Mouse (Mus musculus): ENCODE results near the gene Rapgef4. TPM values are rescaled to one million over a fixed set of nuclear protein-coding genes. Genes with fewer than 3 reads are reported as not detected.

Gene Rapgef4
- polyA plus RNA-seq, 1 experiment from 2014 or later = 5.0 TPM

GRCm38 (mm10) chr2:72201506-72201905 is 220.5 kb downstream of the Rapgef4 start:
- peak; percentile 68 for DNase-seq (ENCODE audit: low spot score)
- H3K4me3 ChIP-seq (ENCODE audit: low read depth, low read length) = no peak overlapping the region
- TF ChIP-seq CTCF (IDR thresholded peaks at IDR 0.05) = no peak
- no peak; the same call in 1 of the 2 replicates for TF ChIP-seq EP300 (IDR thresholded peaks at IDR 0.05)
- WGBS = 11% methylated on average over 9 of the region's 9 CpGs
- H3K9ac ChIP-seq (replicated peaks; ENCODE audit: low read depth) = no peak overlapping the region
- no peak overlapping the region; the same call in 1 of the 2 replicates for H3K4me2 ChIP-seq (replicated peaks; ENCODE audit: low read depth, low read length)
- peaks cover 15% of the 10 kb centered on the region; the same call in 1 of the 2 replicates for H3K4me1 ChIP-seq (ENCODE audit: insufficient read depth, low read depth, low read length)
- no peaks in the 10 kb centered on the region for H3K9me3 ChIP-seq (ENCODE audit: low read length)
- H3K27ac ChIP-seq (ENCODE audit: low read length) = no peak overlapping the region
- no peaks in the 10 kb centered on the region for H3K36me3 ChIP-seq (ENCODE audit: insufficient read depth, low read length)
- H3K27me3 ChIP-seq (replicated peaks; ENCODE audit: insufficient read depth, low read length) = no peaks in the 10 kb centered on the region
- peak; percentile 43 for ATAC-seq

DNA sequence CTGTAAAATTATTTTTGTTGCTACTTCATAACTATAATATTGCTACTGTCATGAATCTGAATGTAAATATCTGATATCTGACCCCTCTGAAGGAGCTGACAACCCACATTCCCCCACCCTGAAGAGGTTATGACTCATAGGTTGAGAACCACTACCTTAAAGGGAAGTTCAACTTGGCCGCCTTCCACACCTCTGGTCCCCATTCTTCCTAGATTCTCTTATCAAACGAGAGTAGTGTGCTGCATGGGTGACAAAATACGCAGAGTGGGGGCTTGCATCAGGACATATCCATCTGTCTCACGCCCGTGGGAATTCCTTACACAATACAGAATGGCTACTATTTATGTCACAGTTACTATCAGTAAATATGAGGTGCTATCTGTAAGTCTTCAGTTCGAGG is 221.2 kb downstream of the Rapgef4 start:
- Histone ChIP-seq H3K27ac (ENCODE audit: low read length) (0 out of 2 replicates have a peak overlapping the region, but pooled peaks have one; percentile 27), H3K9me3 (ENCODE audit: low read length) (no peaks in the 10 kb centered on the region), H3K36me3 (ENCODE audit: insufficient read depth, low read length) (no peaks in the 10 kb centered on the region), H3K4me3 (ENCODE audit: low read depth, low read length) (no peak overlapping the region), H3K27me3 (replicated peaks; ENCODE audit: insufficient read depth, low read length) (no peaks in the 10 kb centered on the region), H3K9ac (replicated peaks; ENCODE audit: low read depth) (no peak overlapping the region), H3K4me2 (replicated peaks; ENCODE audit: low read depth, low read length) (no peak overlapping the region), H3K4me1 (ENCODE audit: insufficient read depth, low read depth, low read length) (peaks cover 15% of the 10 kb centered on the region; the same call in 1 of the 2 replicates)
- ATAC-seq (no peak), DNase-seq (ENCODE audit: low spot score) (peak; percentile 64)
- 20% methylated on average over 6 of the region's 6 CpGs for WGBS
- TF ChIP-seq CTCF (IDR thresholded peaks at IDR 0.05) = no peak

DNA sequence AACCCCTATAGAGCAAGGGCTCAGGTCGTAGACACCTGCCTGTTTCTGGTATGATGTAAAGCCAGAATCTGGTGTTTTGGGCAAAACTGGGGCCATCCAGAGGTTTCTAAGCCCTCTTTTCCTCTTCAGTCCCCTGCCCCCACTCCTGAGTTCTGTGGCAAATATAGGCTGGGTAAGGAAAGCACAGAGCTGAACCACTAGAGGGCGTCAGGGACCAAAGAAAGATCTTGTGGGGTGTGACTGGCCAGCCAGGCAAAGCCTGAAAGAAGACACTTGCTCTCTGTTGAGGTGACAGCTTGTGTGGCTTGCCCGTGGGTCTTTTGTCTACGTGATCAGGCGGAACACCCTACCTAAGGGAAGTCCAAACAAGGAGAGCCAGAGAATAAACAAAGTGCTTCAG is 222.6 kb downstream of the Rapgef4 start:
- peak; percentile 87 for ATAC-seq
- WGBS = 10% methylated on average over 5 of the region's 5 CpGs
- Histone ChIP-seq H3K9me3 (ENCODE audit: low read length) (no peaks in the 10 kb centered on the region), H3K4me2 (replicated peaks; ENCODE audit: low read depth, low read length) (peak overlapping the region; percentile 51), H3K9ac (replicated peaks; ENCODE audit: low read depth) (no peak overlapping the region), H3K4me1 (ENCODE audit: insufficient read depth, low read depth, low read length) (peaks cover 15% of the 10 kb centered on the region; the same call in 1 of the 2 replicates), H3K4me3 (ENCODE audit: low read depth, low read length) (0 out of 2 replicates have a peak overlapping the region, but pooled peaks have one; percentile 4), H3K36me3 (ENCODE audit: insufficient read depth, low read length) (no peaks in the 10 kb centered on the region), H3K27ac (ENCODE audit: low read length) (no peak overlapping the region), H3K27me3 (replicated peaks; ENCODE audit: insufficient read depth, low read length) (no peaks in the 10 kb centered on the region)
- DNase-seq (ENCODE audit: low spot score) = peak; percentile 93
- TF ChIP-seq EP300 (IDR thresholded peaks at IDR 0.05) (no peak), CTCF (IDR thresholded peaks at IDR 0.05) (peak; percentile 95)

GRCm38 (mm10) chr2:72205869-72206268 is 224.8 kb downstream of the Rapgef4 start:
- ATAC-seq (no peak), DNase-seq (ENCODE audit: low spot score) (no peak)
- Histone ChIP-seq H3K4me3 (ENCODE audit: low read depth, low read length) (no peak overlapping the region), H3K9me3 (ENCODE audit: low read length) (no peaks in the 10 kb centered on the region), H3K36me3 (ENCODE audit: insufficient read depth, low read length) (no peaks in the 10 kb centered on the region), H3K27me3 (replicated peaks; ENCODE audit: insufficient read depth, low read length) (no peaks in the 10 kb centered on the region), H3K4me1 (ENCODE audit: insufficient read depth, low read depth, low read length) (peaks cover 15% of the 10 kb centered on the region; the same call in 1 of the 2 replicates), H3K27ac (ENCODE audit: low read length) (no peak overlapping the region), H3K9ac (replicated peaks; ENCODE audit: low read depth) (no peak overlapping the region), H3K4me2 (replicated peaks; ENCODE audit: low read depth, low read length) (no peak overlapping the region)
- no peak for TF ChIP-seq EP300 (IDR thresholded peaks at IDR 0.05)
- no peak for TF ChIP-seq CTCF (IDR thresholded peaks at IDR 0.05)
- 79% methylated on average over 5 of the region's 5 CpGs for WGBS

DNA sequence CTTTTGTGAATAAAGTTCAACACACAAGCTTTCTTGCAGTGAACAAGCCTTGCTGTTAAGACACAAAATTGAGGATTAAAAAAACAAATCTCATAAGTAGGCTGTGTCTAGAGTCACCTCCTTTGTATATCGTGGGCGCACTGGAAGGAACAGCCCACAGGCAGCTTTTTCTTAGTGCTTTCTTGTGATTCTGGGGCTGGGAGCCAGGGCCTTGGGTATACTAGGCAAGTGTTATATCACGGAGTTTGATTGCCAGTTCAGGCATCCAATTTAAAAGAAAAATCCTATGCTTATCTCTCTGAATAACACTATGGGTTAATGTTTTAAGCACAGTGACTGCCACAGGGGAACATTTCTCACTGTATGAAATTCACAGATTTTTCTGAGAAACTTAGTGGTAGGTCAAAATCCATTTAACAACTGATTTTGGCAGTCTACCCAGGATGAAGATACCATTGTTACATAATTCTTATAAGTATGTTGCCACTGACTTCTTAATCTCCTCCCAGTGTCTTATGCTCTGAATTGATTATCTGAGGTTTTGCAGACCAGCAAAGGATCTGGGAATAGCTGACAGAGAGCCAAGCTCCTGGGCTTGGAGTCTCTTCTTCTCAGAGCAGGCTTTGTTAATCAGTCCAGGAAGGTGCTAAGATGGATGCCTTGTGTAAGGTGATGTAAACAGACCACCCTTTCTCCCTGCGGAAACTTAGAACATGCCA is 225.6 kb downstream of the Rapgef4 start:
- TF ChIP-seq EP300 (IDR thresholded peaks at IDR 0.05) = no peak
- TF ChIP-seq CTCF (IDR thresholded peaks at IDR 0.05) = no peak
- H3K36me3 ChIP-seq (ENCODE audit: insufficient read depth, low read length) = no peaks in the 10 kb centered on the region
- no peaks in the 10 kb centered on the region for H3K27me3 ChIP-seq (replicated peaks; ENCODE audit: insufficient read depth, low read length)
- DNase-seq (ENCODE audit: low spot score) (no peak), ATAC-seq (no peak)
- H3K4me3 ChIP-seq (ENCODE audit: low read depth, low read length) = no peak overlapping the region
- 66% methylated on average over 4 of the region's 4 CpGs for WGBS
- H3K4me2 ChIP-seq (replicated peaks; ENCODE audit: low read depth, low read length) = no peak overlapping the region
- H3K9me3 ChIP-seq (ENCODE audit: low read length) = no peaks in the 10 kb centered on the region
- no peak overlapping the region for H3K9ac ChIP-seq (replicated peaks; ENCODE audit: low read depth)
- H3K27ac ChIP-seq (ENCODE audit: low read length) = no peak overlapping the region
- H3K4me1 ChIP-seq (ENCODE audit: insufficient read depth, low read depth, low read length) = peaks cover 9% of the 10 kb centered on the region; the same call in 1 of the 2 replicates

DNA sequence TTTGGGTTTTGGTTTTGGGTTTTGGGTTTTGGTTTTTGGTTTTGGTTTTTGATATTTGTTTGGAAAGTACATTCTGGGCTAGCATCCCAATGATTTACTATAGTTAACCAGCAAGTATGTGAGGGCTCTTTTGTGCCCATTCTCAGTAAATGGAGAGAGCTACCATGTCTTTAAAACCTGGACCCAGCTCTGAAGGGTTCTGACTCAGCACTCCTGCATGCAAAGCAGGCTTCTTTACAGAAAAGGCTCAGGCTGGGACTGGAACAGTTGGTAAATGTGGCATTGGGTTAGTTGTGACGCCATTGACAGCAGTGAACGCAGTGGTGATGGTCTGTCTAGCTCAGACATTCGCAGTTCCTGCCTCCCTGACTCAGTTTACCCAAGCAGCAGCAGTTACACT is 236.3 kb downstream of the Rapgef4 start:
- Histone ChIP-seq H3K4me3 (ENCODE audit: low read depth, low read length) (no peak overlapping the region), H3K9me3 (ENCODE audit: low read length) (no peaks in the 10 kb centered on the region), H3K4me2 (replicated peaks; ENCODE audit: low read depth, low read length) (no peak overlapping the region), H3K36me3 (ENCODE audit: insufficient read depth, low read length) (no peaks in the 10 kb centered on the region), H3K27me3 (replicated peaks; ENCODE audit: insufficient read depth, low read length) (no peaks in the 10 kb centered on the region), H3K4me1 (ENCODE audit: insufficient read depth, low read depth, low read length) (no peaks in the 10 kb centered on the region), H3K9ac (replicated peaks; ENCODE audit: low read depth) (no peak overlapping the region), H3K27ac (ENCODE audit: low read length) (no peak overlapping the region)
- DNase-seq (ENCODE audit: low spot score) = no peak
- no peak for ATAC-seq
- TF ChIP-seq EP300 (IDR thresholded peaks at IDR 0.05) (no peak), CTCF (IDR thresholded peaks at IDR 0.05) (no peak)
- 83% methylated on average over 3 of the region's 3 CpGs for WGBS

Data from lung, postnatal 0 days (tissue).